Mouse (Mus musculus): ENCODE results near the gene Zfyve26. TPM values are rescaled to one million over a fixed set of nuclear protein-coding genes. Genes with fewer than 3 reads are reported as not detected.
"Not testable (repeated sequence)": the region's sequence is repeated elsewhere in the genome, so short reads cannot be mapped to it uniquely, and the experiment has no call there.

Zfyve26 gene
- polyA plus RNA-seq, 2 experiments from 2014 or later, result 23.1 to 37.7 TPM

- no peak for ATAC-seq
Measured at GRCm38 (mm10) chr12:79254975-79255374, 41.1 kb downstream of the Zfyve26 start.

GRCm38 (mm10) chr12:79253294-79254053 is 42.6 kb downstream of the Zfyve26 start:
- no peak for ATAC-seq

- ATAC-seq, result no peak
Measured at GRCm38 (mm10) chr12:79248110-79248509, 48.0 kb downstream of the Zfyve26 start.

GRCm38 (mm10) chr12:79242921-79243320 is 53.2 kb downstream of the Zfyve26 start:
- ATAC-seq, result no peak

- no peak for ATAC-seq
Measured at GRCm38 (mm10) chr12:79241985-79242384, 54.1 kb downstream of the Zfyve26 start.

- no peak for ATAC-seq
Measured at GRCm38 (mm10) chr12:79235485-79236080, 60.5 kb downstream of the Zfyve26 start.

GRCm38 (mm10) chr12:79217511-79217910 is 78.6 kb downstream of the Zfyve26 start:
- no peak for ATAC-seq

- ATAC-seq, result no peak
Measured at GRCm38 (mm10) chr12:79211447-79211846, 84.7 kb downstream of the Zfyve26 start.

GRCm38 (mm10) chr12:79208703-79209464 is 87.2 kb downstream of the Zfyve26 start, which contains the start of gene Rdh12:
Rdh12 (plus strand) TSS chr12:79208914.
- ATAC-seq, result peak; percentile 99

GRCm38 (mm10) chr12:79201882-79202281 is 94.2 kb downstream of the Zfyve26 start:
- ATAC-seq, result no peak

- ATAC-seq, result no peak
Measured at GRCm38 (mm10) chr12:79197105-79197504, 99.0 kb downstream of the Zfyve26 start.

- peak; percentile 15 for ATAC-seq
Measured at GRCm38 (mm10) chr12:79193441-79193840, 102.7 kb downstream of the Zfyve26 start.

GRCm38 (mm10) chr12:79192193-79192592 is 103.9 kb downstream of the Zfyve26 start, which contains the start of gene Rdh11:
Rdh11 (minus strand) TSS chr12:79192293.
- ATAC-seq, result no peak

GRCm38 (mm10) chr12:79191701-79192100 is 104.4 kb downstream of the Zfyve26 start:
- peak; percentile 96 for ATAC-seq

GRCm38 (mm10) chr12:79190931-79191673 is 105.0 kb downstream of the Zfyve26 start:
- peak; percentile 75 for ATAC-seq

GRCm38 (mm10) chr12:79185160-79185559 is 110.9 kb downstream of the Zfyve26 start:
- not testable (repeated sequence) for ATAC-seq

Other genes starting within 250 kb of the Zfyve26 start
- gene Pigh, start 206.7 kb downstream of the Zfyve26 start, polyA plus RNA-seq (2017; shearing (Covaris generic)), result 10 to 100 TPM; 31.8 to 35.7 TPM
- gene Arg2, start 165.5 kb downstream of the Zfyve26 start, polyA plus RNA-seq (2017; shearing (Covaris generic)), result under 1 TPM in 1 of 2 experiments, not detected in 1; 0.38 TPM
- 10 to 100 TPM; 70.9 to 80.2 TPM for gene Vti1b, start 123.6 kb downstream of the Zfyve26 start, polyA plus RNA-seq (2017; shearing (Covaris generic))
- 10 to 100 TPM; 16.0 to 19.2 TPM for gene Rdh11, start 104.0 kb downstream of the Zfyve26 start, polyA plus RNA-seq (2017; shearing (Covaris generic))
- gene Rdh12, start 87.4 kb downstream of the Zfyve26 start, polyA plus RNA-seq (2017; shearing (Covaris generic)), result 10 to 100 TPM; 12.5 to 14.8 TPM
- 1 to 10 TPM; 3.7 to 4.5 TPM for gene Rad51b, start 978 bp upstream of the Zfyve26 start, polyA plus RNA-seq (2017; shearing (Covaris generic))